Mouse (Mus musculus) embryonic fibroblast, embryonic 13.5 days (primary cell): Measurements from ENCODE around the gene Sept4. TPM values are rescaled to one million over a fixed set of nuclear protein-coding genes. Genes with fewer than 3 reads are reported as not detected.
A peak's percentile ranks its signal among the peaks of the same experiment; 100 is the strongest.

Source experiments
- H3K27ac ChIP-seq: 2 replicates; pipeline ENCODE4 v1.5.1; 2012; ENCODE audit warnings: low read length, control low read depth, inconsistent platforms; ENCODE audit not compliant: insufficient read depth
- H3K4me1 ChIP-seq: 2 replicates; pipeline ENCODE4 v1.6.1; 2011; ENCODE audit warnings: low read length; ENCODE audit not compliant: control insufficient read depth, insufficient read depth
- H3K4me3 ChIP-seq: 2 replicates; pipeline ENCODE4 v1.5.1; 2011; ENCODE audit warnings: mild to moderate bottlenecking, control low read depth, low read length; ENCODE audit not compliant: insufficient read depth
- CTCF ChIP-seq: IDR thresholded peaks from 2 replicates; pipeline ENCODE4 v1.5.1; 2011; ENCODE audit warnings: mild to moderate bottlenecking, control low read depth, low read length, moderate library complexity, borderline replicate concordance; ENCODE audit not compliant: insufficient read depth
- POLR2A ChIP-seq: IDR thresholded peaks from 2 replicates; pipeline ENCODE4 v1.6.1; 2011; ENCODE audit warnings: low read depth, mild to moderate bottlenecking, control low read depth, low read length, moderate library complexity
- polyA plus RNA-seq: library from polyadenylated mRNA; stranded (reverse); fragments of >200 nt; gene quantifications from 2 replicates; pipeline ENCODE4 v1.2.4, GENCODE M21; 2011; ENCODE audit warnings: low read depth; ENCODE audit not compliant: missing spikeins, insufficient read length

Sept4 gene
- polyA plus RNA-seq, 1 experiment = 3.6 TPM

- TF ChIP-seq POLR2A = no peak
- no peak for TF ChIP-seq CTCF
- H3K4me3 ChIP-seq = no peak overlapping the region
- no peaks in the 10 kb centered on the region for H3K4me1 ChIP-seq
- no peak overlapping the region for H3K27ac ChIP-seq
These were observed 47.2 kb downstream of the Sept4 start for GRCm38 (mm10) chr11:87615952-87616351.

- TF ChIP-seq CTCF (no peak), POLR2A (no peak)
- Histone ChIP-seq H3K4me1 (peaks cover 4% of the 10 kb centered on the region; the same call in 1 of the 2 replicates), H3K27ac (no peak within 1 kb of the TSS), H3K4me3 (no peak within 1 kb of the TSS)
These were observed 48.2 kb downstream of the Sept4 start, which contains the start of gene Hsf5 for GRCm38 (mm10) chr11:87616790-87617474. Gene Hsf5, plus strand, starts transcription at chr11:87617164.

GRCm38 (mm10) chr11:87617606-87618005 lies 48.9 kb downstream of the Sept4 start:
- Histone ChIP-seq H3K4me3 (no peak overlapping the region), H3K27ac (no peak overlapping the region), H3K4me1 (peaks cover 5% of the 10 kb centered on the region; the same call in 1 of the 2 replicates)
- no peak for TF ChIP-seq POLR2A
- TF ChIP-seq CTCF = no peak

GRCm38 (mm10) chr11:87623160-87623559 lies 54.5 kb downstream of the Sept4 start:
- Histone ChIP-seq H3K4me3 (no peak overlapping the region), H3K4me1 (peaks cover 9% of the 10 kb centered on the region; the same call in 1 of the 2 replicates), H3K27ac (no peak overlapping the region)
- TF ChIP-seq CTCF (no peak), POLR2A (no peak)

- no peak overlapping the region for H3K4me3 ChIP-seq
- H3K4me1 ChIP-seq = no peaks in the 10 kb centered on the region
- H3K27ac ChIP-seq = no peak overlapping the region
- no peak for TF ChIP-seq POLR2A
- TF ChIP-seq CTCF = peak; percentile 42; the same call in 1 of the 2 replicates
These were observed 61.2 kb downstream of the Sept4 start for GRCm38 (mm10) chr11:87629859-87630258.

GRCm38 (mm10) chr11:87638793-87639192 lies 70.1 kb downstream of the Sept4 start:
- Histone ChIP-seq H3K4me3 (peak overlapping the region; percentile 35), H3K27ac (no peak overlapping the region), H3K4me1 (no peaks in the 10 kb centered on the region)
- TF ChIP-seq CTCF (no peak), POLR2A (no peak)

GRCm38 (mm10) chr11:87639206-87639605 lies 70.5 kb downstream of the Sept4 start:
- Histone ChIP-seq H3K4me3 (peak overlapping the region; percentile 35), H3K27ac (no peak overlapping the region), H3K4me1 (no peaks in the 10 kb centered on the region)
- TF ChIP-seq CTCF = no peak
- TF ChIP-seq POLR2A = peak; percentile 73

Other genes with a start within 250 kb of the Sept4 start
- gene Ppm1e, start 209.9 kb upstream of the Sept4 start, polyA plus RNA-seq = 1.4 and 1.6 TPM in 2 replicates
- 5.0 and 8.6 TPM in 2 replicates for gene Rad51c, start 163.9 kb upstream of the Sept4 start, polyA plus RNA-seq
- 0.11 and 0.30 TPM in 2 replicates for gene Tex14, start 163.8 kb upstream of the Sept4 start, polyA plus RNA-seq
- gene Gm11492, start 2.2 kb upstream of the Sept4 start, polyA plus RNA-seq = not detected in 2 replicates
- gene Mtmr4, start 23.3 kb downstream of the Sept4 start, polyA plus RNA-seq = 29.3 and 34.5 TPM in 2 replicates
- 0.12 and 0.23 TPM in 2 replicates for gene Hsf5, start 48.3 kb downstream of the Sept4 start, polyA plus RNA-seq
- gene Rnf43, start 93.8 kb downstream of the Sept4 start, polyA plus RNA-seq = 0.89 and 1.4 TPM in 2 replicates
- gene Supt4a, start 168.6 kb downstream of the Sept4 start, polyA plus RNA-seq = 56.1 and 58.3 TPM in 2 replicates
- 1.2 TPM in 2 replicates for gene Tspoap1, start 191.6 kb downstream of the Sept4 start, polyA plus RNA-seq
- not detected in 2 replicates for gene Mpo, start 224.7 kb downstream of the Sept4 start, polyA plus RNA-seq